ENCODE assay signal across 19 mouse cellular contexts in the genomic region with DNA sequence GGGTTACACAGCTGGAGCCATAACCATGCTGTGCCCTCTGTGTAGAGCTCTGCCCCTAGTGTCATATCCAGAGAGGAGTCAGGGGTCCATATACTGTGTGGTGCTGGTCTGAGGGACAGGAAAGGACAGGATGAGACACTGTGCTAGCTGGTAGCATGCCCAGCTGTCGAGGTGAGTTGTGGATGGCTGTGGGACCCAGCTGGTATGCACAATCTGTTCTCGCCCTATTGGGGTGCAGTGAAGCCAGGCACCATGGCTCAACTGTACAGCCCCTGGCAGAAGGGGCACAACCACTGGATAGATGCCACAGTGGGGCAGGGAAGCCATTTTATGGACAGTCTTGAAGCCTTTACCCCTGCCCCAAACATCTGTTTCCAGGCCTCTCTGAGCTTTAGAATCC. TPM values are rescaled to one million over a fixed set of nuclear protein-coding genes. Genes with fewer than 3 reads are reported as not detected.
A peak's percentile ranks its signal among the peaks of the same experiment; 100 is the strongest.
DNase-seq lines count a peak whose midpoint lies in the region; ATAC-seq lines count a peak whose summit lies in the region.
"Had no signal": no experiment of that assay in that cellular context is flagged by ENCODE, and none has a peak within 500 bp of the region (broad histone marks: within the 10 kb centered on the region; RNA-seq: fewer than 3 reads in every experiment).

No protein-coding gene starts in this region.

- no peak overlapping the region for H3K4me2 ChIP-seq in heart, embryonic 13.5 days
- H3K4me2 ChIP-seq: embryonic facial prominence, embryonic 12.5 days; forebrain, embryonic 15.5 days; hindbrain, embryonic 13.5 days had no signal

- ATAC-seq in heart, embryonic 13.5 days (ENCODE audit: extremely low read depth, insufficient number of reproducible peaks, low FRiP score, low TSS enrichment), result no peak
- ATAC-seq: CD4-positive, CD25-positive, alpha-beta regulatory T cell, adult 4 months; forebrain, embryonic 15.5 days; hindbrain, postnatal 0 days had no signal

- WGBS in heart, embryonic 13.5 days, result 74% methylated on average over 2 of the region's 2 CpGs

- no peaks in the 10 kb centered on the region; the same call in 1 of the 2 replicates for H3K36me3 ChIP-seq in heart, embryonic 13.5 days
- H3K36me3 ChIP-seq: embryonic facial prominence, embryonic 12.5 days; forebrain, embryonic 15.5 days; G1E; hindbrain, embryonic 13.5 days had no signal

- no peak overlapping the region for H3K4me3 ChIP-seq in heart, embryonic 13.5 days
- H3K4me3 ChIP-seq in brown adipose tissue, adult 24 weeks (ENCODE audit: insufficient read depth, low read depth, low read length), result no peak overlapping the region
- H3K4me3 ChIP-seq: embryonic facial prominence, embryonic 12.5 days; forebrain, embryonic 15.5 days; hindbrain, embryonic 13.5 days had no signal

- peaks cover 65% of the 10 kb centered on the region for H3K4me1 ChIP-seq in heart, embryonic 13.5 days
- peaks cover 30% of the 10 kb centered on the region for H3K4me1 ChIP-seq in brown adipose tissue, adult 24 weeks (ENCODE audit: control insufficient read depth, insufficient read depth, insufficient read length, low read length)

- H3K27me3 ChIP-seq in heart, embryonic 13.5 days (replicated peaks), result peaks cover 26% of the 10 kb centered on the region

- peak overlapping the region; percentile 95; the same call in 1 of the 2 replicates for H3K27ac ChIP-seq in heart, embryonic 13.5 days (replicated peaks)
- peak overlapping the region; percentile 91; the same call in 1 of the 2 replicates for H3K27ac ChIP-seq in brown adipose tissue, adult 24 weeks (replicated peaks; ENCODE audit: low read depth, low read length)
- H3K27ac ChIP-seq: embryonic facial prominence, embryonic 12.5 days; forebrain, embryonic 15.5 days; hindbrain, embryonic 13.5 days; hindbrain, postnatal 0 days; kidney, postnatal 0 days had no signal

- peak; percentile 45 for DNase-seq in adrenal gland, postnatal 10 days
- DNase-seq in adrenal gland, adult 8-10 months, result no peak
- DNase-seq in cerebellum, adult 9-10 months, result peak; percentile 22
- no peak for DNase-seq in cerebellum, adult 11 months
- no peak for DNase-seq in heart, adult 18-20 months
- DNase-seq: B cell, adult 2 months; cerebellum, adult 18-20 months; gastrocnemius, postnatal 36 days; kidney, adult 11 months; kidney, adult 9 months had no signal

- no peaks in the 10 kb centered on the region for H3K9me3 ChIP-seq in heart, embryonic 13.5 days
- H3K9me3 ChIP-seq: embryonic facial prominence, embryonic 12.5 days; forebrain, embryonic 15.5 days; G1E; hindbrain, embryonic 13.5 days had no signal

- 0 out of 2 replicates have a peak overlapping the region, but pooled peaks have one; percentile 10 for H3K9ac ChIP-seq in heart, embryonic 13.5 days
- H3K9ac ChIP-seq: embryonic facial prominence, embryonic 12.5 days; forebrain, embryonic 15.5 days; hindbrain, embryonic 13.5 days had no signal

RNA-seq across cellular contexts. Expression of a gene that starts 28.5 kb away (rescaled TPM):
- total RNA-seq in adrenal gland, postnatal 10 days (2021), result 10 to 100 TPM; 30.4 to 34.6 TPM
- total RNA-seq in adrenal gland, adult 8-10 months (2022), result 10 to 100 TPM; 39.8 to 60.3 (median 49.4) TPM
- 21.9 and 22.6 TPM in 2 replicates for polyA plus RNA-seq in heart, embryonic 13.5 days (2015; fragmentation: Nextera tagmentation; extraction: Ambion mirVana)
- 10 to 100 TPM; 44.7 to 51.8 TPM for total RNA-seq in heart, adult 18-20 months (2021)
- polyA plus RNA-seq in brown adipose tissue, adult 24 weeks (2012; ENCODE audit: insufficient read depth, insufficient read length, missing spikeins), result 20.9 and 21.8 TPM in 2 replicates

RNA-seq across cellular contexts. Expression of a gene that starts 31.2 kb away (rescaled TPM):
- 100 to 1,000 TPM; 549 to 558 TPM for total RNA-seq in adrenal gland, postnatal 10 days (2021)
- total RNA-seq in adrenal gland, adult 8-10 months (2022), result 1,000 to 10,000 TPM; 1,385 to 1,638 (median 1,575) TPM
- polyA plus RNA-seq in heart, embryonic 13.5 days (2015; fragmentation: Nextera tagmentation; extraction: Ambion mirVana), result 28.9 and 29.1 TPM in 2 replicates
- total RNA-seq in heart, adult 18-20 months (2021), result 100 to 1,000 TPM; 237 to 244 TPM
- 118 and 132 TPM in 2 replicates for polyA plus RNA-seq in brown adipose tissue, adult 24 weeks (2012; ENCODE audit: insufficient read depth, insufficient read length, missing spikeins)
- polyA plus RNA-seq: G1E had no signal

RNA-seq across cellular contexts. Expression of a gene that starts 47.4 kb away (rescaled TPM):
- 10 to 100 TPM; 38.0 to 54.0 TPM for total RNA-seq in adrenal gland, postnatal 10 days (2021)
- total RNA-seq in adrenal gland, adult 8-10 months (2022), result 10 to 100 TPM in 2 of 4 experiments, 1 to 10 TPM in 2; 4.3 to 11.4 (median 8.5) TPM
- polyA plus RNA-seq in heart, embryonic 13.5 days (2015; fragmentation: Nextera tagmentation; extraction: Ambion mirVana), result 259 TPM in 2 replicates
- total RNA-seq in heart, adult 18-20 months (2021), result 10 to 100 TPM; 58.6 to 66.5 TPM
- 4.2 and 13.7 TPM in 2 replicates for polyA plus RNA-seq in brown adipose tissue, adult 24 weeks (2012; ENCODE audit: insufficient read depth, insufficient read length, missing spikeins)

Comparison
In these comparisons a context has a peak if more than half of its experiments do, and no peak if none do; other contexts are left out.
1. DNase-seq: peak in adrenal gland, postnatal 10 days (single experiment) and cerebellum, adult 9-10 months (single experiment); none in adrenal gland, adult 8-10 months (single experiment), cerebellum, adult 11 months (single experiment) and heart, adult 18-20 months (0 of 2).